Mouse (Mus musculus) thymus, adult 18-20 months (tissue): Measurements from ENCODE around the gene Xbp1.

Experiments
- DNase-seq, 2 experiments: peaks; one replicate each; pipeline ENCODE4 v3.0.0; 2022; ENCODE audit warnings: mixed read lengths in 2 of 2

Gene Xbp1

GRCm38 (mm10) chr11:5575046-5575445, 54.6 kb downstream of the Xbp1 start:
- DNase-seq, result no peak
